Mouse (Mus musculus) G1E (cell line): ENCODE data around the gene Cntn4. TPM values are rescaled to one million over a fixed set of nuclear protein-coding genes. Genes with fewer than 3 reads are reported as not detected.

Source experiments
- ATAC-seq: 2 replicates; pipeline ENCODE4 v1.8.0; 2016; ENCODE audit warnings: mild to moderate bottlenecking; ENCODE audit not compliant: insufficient number of reproducible peaks, poor library complexity, low FRiP score, severe bottlenecking; ENCODE audit errors: extremely low read depth
- DNase-seq: peaks from one replicate; pipeline ENCODE4 v3.0.0; 2012; ENCODE audit warnings: low spot score
- H3K27me3 ChIP-seq: 2 replicates; pipeline ENCODE4 v1.6.1; 2012; ENCODE audit warnings: mild to moderate bottlenecking, low read length, inconsistent platforms; ENCODE audit not compliant: insufficient read depth
- H3K36me3 ChIP-seq: replicated peaks from 2 replicates; pipeline ENCODE3; 2012; ENCODE audit warnings: mild to moderate bottlenecking, inconsistent platforms
- H3K4me1 ChIP-seq: 2 replicates; pipeline ENCODE4 v1.6.1; 2012; ENCODE audit warnings: low read depth, low read length, inconsistent platforms, mixed read lengths; ENCODE audit not compliant: insufficient read depth
- H3K4me3 ChIP-seq: 2 replicates; pipeline ENCODE4 v1.5.1; 2012; ENCODE audit warnings: low read depth, mild to moderate bottlenecking, inconsistent platforms, low read length, moderate library complexity, mixed read lengths
- H3K9me3 ChIP-seq: replicated peaks from 2 replicates; pipeline ENCODE4 v1.6.1; 2012; ENCODE audit warnings: inconsistent platforms
- CTCF ChIP-seq: IDR thresholded peaks from 2 replicates; pipeline ENCODE4 v1.5.1; 2012; ENCODE audit warnings: low read depth, low read length, inconsistent platforms, mixed read lengths
- GATA1 ChIP-seq: IDR thresholded peaks from 2 replicates; pipeline ENCODE4 v1.6.1; 2012; ENCODE audit warnings: borderline replicate concordance, low read length, inconsistent platforms, mixed read lengths
- GATA2 ChIP-seq: IDR thresholded peaks from 2 replicates; pipeline ENCODE4 v1.6.1; 2012; ENCODE audit warnings: low read depth, low read length, inconsistent platforms, borderline replicate concordance
- POLR2AphosphoS5 ChIP-seq: IDR thresholded peaks from 2 replicates; pipeline ENCODE4 v1.6.1; 2012; ENCODE audit warnings: low read depth, low read length, inconsistent platforms; ENCODE audit not compliant: insufficient replicate concordance
- TAL1 ChIP-seq: conservative IDR thresholded peaks from 2 replicates; pipeline ENCODE4 v1.6.1; 2012; ENCODE audit warnings: low read depth, low read length, inconsistent platforms, mixed read lengths
- polyA plus RNA-seq: library from polyadenylated mRNA; stranded (reverse); fragments of >175 nt; gene quantifications from 2 replicates; pipeline ENCODE4 v1.2.3, GENCODE M21; 2012
- total RNA-seq, 2 experiments: library from RNA; stranded (forward) in 1 of 2; stranded (reverse) in 1 of 2; fragments of 200-1000 nt in 1 of 2; fragments of >200 nt in 1 of 2; fragmentation: Nextera tagmentation in 1 of 2; gene quantifications; 2 replicates each; pipeline ENCODE4 v1.2.3; 2014 to 2017

Cntn4 gene
- total and polyA plus RNA-seq, 3 experiments, result 0.38 TPM; not detected in 2

DNA sequence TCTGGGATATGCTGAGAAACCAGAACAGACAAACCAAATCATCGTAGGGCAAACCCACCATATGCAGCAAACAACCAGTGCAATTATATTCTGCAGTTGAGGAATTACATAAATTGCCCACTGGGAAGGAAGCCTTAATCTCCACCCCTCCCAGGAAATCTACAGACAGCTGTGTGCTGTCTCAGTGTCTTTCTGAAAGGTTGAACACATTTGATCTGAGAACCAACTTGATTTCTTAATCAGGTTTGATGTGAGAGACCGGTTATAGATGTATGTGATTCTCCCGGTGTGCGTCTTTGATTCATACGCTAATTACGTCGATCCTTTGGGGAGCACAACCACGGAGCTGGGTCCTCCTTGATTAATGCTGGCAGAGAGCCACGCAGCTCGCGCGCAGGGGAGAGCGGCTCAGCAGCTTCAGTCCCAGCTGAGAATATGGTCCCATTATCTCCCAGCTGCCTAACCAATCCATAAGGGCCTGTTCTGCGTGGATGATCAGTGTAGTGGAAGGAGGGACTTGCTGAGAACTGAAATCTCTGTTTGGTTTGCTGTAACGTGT is 441.1 kb downstream of the Cntn4 start:
- no peak for DNase-seq
- TF ChIP-seq GATA2, result no peak
- no peak for TF ChIP-seq CTCF
- TF ChIP-seq GATA1, result no peak
- TF ChIP-seq POLR2AphosphoS5, result no peak
- no peak for TF ChIP-seq TAL1
- Histone ChIP-seq H3K36me3 (no peaks in the 10 kb centered on the region), H3K9me3 (peaks cover 3% of the 10 kb centered on the region; the same call in 1 of the 2 replicates), H3K27me3 (no peaks in the 10 kb centered on the region), H3K4me1 (no peaks in the 10 kb centered on the region), H3K4me3 (no peak overlapping the region)
- no peak for ATAC-seq

- Histone ChIP-seq H3K27me3 (no peaks in the 10 kb centered on the region), H3K36me3 (no peaks in the 10 kb centered on the region), H3K9me3 (no peaks in the 10 kb centered on the region), H3K4me1 (no peaks in the 10 kb centered on the region), H3K4me3 (no peak overlapping the region)
- DNase-seq (no peak), ATAC-seq (no peak)
- TF ChIP-seq GATA1 (no peak), CTCF (no peak), GATA2 (no peak), TAL1 (no peak), POLR2AphosphoS5 (no peak)
Observed at GRCm38 (mm10) chr6:106153530-106153929, 476.1 kb downstream of the Cntn4 start.

DNA sequence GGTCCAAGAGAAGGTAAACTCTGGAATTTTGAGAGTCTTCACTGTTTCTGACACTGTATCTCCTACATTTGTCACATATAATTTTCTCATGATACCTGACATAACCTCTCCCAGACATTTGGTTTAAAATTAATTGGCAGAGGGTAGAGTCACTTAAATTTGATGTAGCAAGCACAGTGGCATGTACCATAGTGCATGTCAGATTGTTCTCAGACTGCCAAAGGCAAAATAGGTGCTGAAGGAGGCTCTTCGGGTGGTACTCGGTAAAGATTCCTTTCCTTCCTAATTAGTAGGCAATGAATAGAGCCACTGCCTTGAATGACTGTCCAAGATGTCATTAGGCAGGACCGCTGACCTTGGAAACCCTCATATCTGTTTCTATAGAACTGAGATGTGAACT is 477.9 kb downstream of the Cntn4 start:
- no peaks in the 10 kb centered on the region for H3K9me3 ChIP-seq
- H3K4me3 ChIP-seq, result no peak overlapping the region
- ATAC-seq (no peak), DNase-seq (no peak)
- H3K4me1 ChIP-seq, result no peaks in the 10 kb centered on the region
- no peaks in the 10 kb centered on the region for H3K27me3 ChIP-seq
- TF ChIP-seq GATA2, result no peak
- no peak for TF ChIP-seq TAL1
- TF ChIP-seq POLR2AphosphoS5, result no peak
- no peak for TF ChIP-seq GATA1
- no peak for TF ChIP-seq CTCF
- no peaks in the 10 kb centered on the region for H3K36me3 ChIP-seq

DNA sequence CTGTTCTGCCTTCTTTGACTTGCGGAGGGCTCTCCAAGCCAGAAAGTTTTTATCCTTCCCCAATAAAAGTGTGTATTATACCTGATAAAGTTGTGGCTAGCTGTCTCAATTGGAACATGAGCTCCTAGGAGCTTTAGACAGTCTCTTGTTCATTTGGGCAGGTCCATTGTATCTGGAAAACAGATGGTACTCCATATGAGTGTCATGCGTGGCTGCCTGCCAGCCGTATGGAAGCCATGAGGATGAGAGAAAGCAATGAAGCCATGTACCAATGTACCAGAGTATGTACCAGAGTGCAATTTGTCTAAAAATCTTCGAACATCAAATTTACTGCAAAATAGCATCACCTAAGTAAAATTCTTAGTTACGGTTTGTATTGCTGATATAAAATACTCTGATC is 500.1 kb downstream of the Cntn4 start:
- no peaks in the 10 kb centered on the region for H3K4me1 ChIP-seq
- DNase-seq (no peak), ATAC-seq (no peak)
- H3K9me3 ChIP-seq, result no peaks in the 10 kb centered on the region
- no peak for TF ChIP-seq GATA1
- TF ChIP-seq GATA2, result no peak
- TF ChIP-seq CTCF, result no peak
- TF ChIP-seq TAL1, result no peak
- TF ChIP-seq POLR2AphosphoS5, result no peak
- H3K36me3 ChIP-seq, result no peaks in the 10 kb centered on the region
- H3K4me3 ChIP-seq, result no peak overlapping the region
- no peaks in the 10 kb centered on the region for H3K27me3 ChIP-seq

GRCm38 (mm10) chr6:106181596-106181995 is 504.1 kb downstream of the Cntn4 start:
- Histone ChIP-seq H3K4me1 (no peaks in the 10 kb centered on the region), H3K36me3 (no peaks in the 10 kb centered on the region), H3K4me3 (no peak overlapping the region), H3K9me3 (no peaks in the 10 kb centered on the region), H3K27me3 (no peaks in the 10 kb centered on the region)
- TF ChIP-seq POLR2AphosphoS5 (no peak), CTCF (no peak), TAL1 (no peak), GATA1 (no peak), GATA2 (no peak)
- DNase-seq, result no peak
- ATAC-seq, result no peak

- Histone ChIP-seq H3K27me3 (no peaks in the 10 kb centered on the region), H3K9me3 (no peaks in the 10 kb centered on the region), H3K4me1 (no peaks in the 10 kb centered on the region), H3K36me3 (no peaks in the 10 kb centered on the region), H3K4me3 (no peak overlapping the region)
- DNase-seq (no peak), ATAC-seq (no peak)
- TF ChIP-seq GATA2, result no peak
- TF ChIP-seq GATA1, result no peak
- no peak for TF ChIP-seq CTCF
- TF ChIP-seq POLR2AphosphoS5, result no peak
- no peak for TF ChIP-seq TAL1
Observed at GRCm38 (mm10) chr6:106200974-106201373, 523.5 kb downstream of the Cntn4 start.
